Mouse (Mus musculus): ENCODE measurements around the gene Irgm1.

- TF ChIP-seq CTCF (IDR thresholded peaks at IDR 0.05; ENCODE audit: low read depth) (no peak), EP300 (optimal IDR thresholded peaks at IDR 0.05) (no peak)
These were observed 47.1 kb downstream of the Irgm1 start for GRCm38 (mm10) chr11:48824311-48824830.

All from stomach, postnatal 0 days (tissue).